Mouse (Mus musculus): ENCODE results near the gene Ing3.

The Ing3 gene

DNA sequence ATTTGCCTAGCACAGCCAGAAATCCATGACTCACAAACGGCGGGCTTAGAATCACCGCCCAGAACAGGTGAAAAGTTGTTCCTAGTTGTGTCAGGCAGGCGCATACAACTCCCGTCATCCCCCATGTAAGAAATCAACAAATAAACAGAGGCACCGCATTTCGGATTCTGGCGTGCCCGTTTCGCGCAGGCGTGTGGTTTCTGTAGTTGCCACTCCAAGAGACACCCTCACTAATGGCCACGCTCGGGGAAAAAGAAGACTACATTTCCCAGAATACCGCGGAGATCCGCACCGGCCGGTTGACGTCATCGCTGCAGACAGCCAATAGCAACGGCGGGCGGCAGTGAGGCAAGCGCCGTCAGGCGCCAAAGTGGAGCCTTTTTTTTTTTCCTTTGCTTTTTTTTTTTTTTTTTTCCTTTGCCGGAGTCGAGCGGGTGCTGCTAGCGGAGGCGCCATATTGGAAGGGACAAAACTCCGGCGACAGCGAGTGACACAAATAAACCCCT is at the start of gene Ing3:
Ing3 (plus strand) TSS at position 346 of the 506 bp plus-strand sequence.
- DNase-seq (ENCODE audit: low read depth, low spot score): peak; percentile 97

- DNase-seq (ENCODE audit: low read depth, low spot score): no peak
Measured at GRCm38 (mm10) chr6:21909720-21910119, 39.7 kb upstream of the Ing3 start.

- no peak for DNase-seq (ENCODE audit: low read depth, low spot score)
Measured at GRCm38 (mm10) chr6:21910804-21911203, 38.6 kb upstream of the Ing3 start.

GRCm38 (mm10) chr6:21916591-21916990 is 32.8 kb upstream of the Ing3 start:
- DNase-seq (ENCODE audit: low read depth, low spot score): no peak

- DNase-seq (ENCODE audit: low read depth, low spot score): no peak
Measured at GRCm38 (mm10) chr6:21924150-21924549, 25.2 kb upstream of the Ing3 start.

GRCm38 (mm10) chr6:21937981-21938635 is 11.3 kb upstream of the Ing3 start:
- DNase-seq (ENCODE audit: low read depth, low spot score): no peak

DNA sequence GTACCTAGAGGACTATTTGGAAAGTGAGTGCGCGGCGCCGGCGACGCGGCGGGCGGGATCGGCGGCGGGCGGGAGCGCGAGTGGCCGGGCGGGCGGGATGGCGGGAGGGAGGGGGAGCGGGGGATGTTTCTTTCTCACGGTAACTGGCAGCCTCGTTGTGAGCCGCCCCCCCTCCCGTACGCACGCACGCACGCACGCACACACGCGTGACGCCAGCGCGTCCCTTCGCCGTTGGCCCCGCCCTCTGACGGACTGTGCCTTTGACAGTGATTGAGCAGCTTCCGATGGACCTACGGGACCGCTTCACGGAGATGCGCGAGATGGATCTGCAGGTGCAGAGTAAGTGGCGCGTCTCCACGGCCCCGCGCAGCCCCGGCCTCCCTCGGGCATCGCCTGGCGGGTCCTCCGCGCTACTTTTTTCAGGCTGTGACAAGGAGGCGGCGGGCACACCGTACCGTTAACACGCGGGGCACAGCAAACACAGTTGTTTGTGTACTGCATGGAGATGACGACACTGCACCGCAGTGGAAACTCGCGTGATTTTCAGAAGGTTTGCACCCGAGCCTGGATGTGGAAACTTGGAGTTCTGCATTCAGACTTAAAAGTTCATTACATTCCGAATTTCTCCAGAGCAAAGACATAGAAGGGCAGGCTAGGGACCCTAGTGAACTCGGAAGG is 539 bp downstream of the Ing3 start:
- peak; percentile 92 for DNase-seq (ENCODE audit: low read depth, low spot score)

GRCm38 (mm10) chr6:21950676-21951075 is 1.3 kb downstream of the Ing3 start:
- DNase-seq (ENCODE audit: low read depth, low spot score): no peak

GRCm38 (mm10) chr6:21955468-21955867 is 6.1 kb downstream of the Ing3 start:
- no peak for DNase-seq (ENCODE audit: low read depth, low spot score)

- DNase-seq (ENCODE audit: low read depth, low spot score): no peak
Measured at GRCm38 (mm10) chr6:21958922-21959321, 9.6 kb downstream of the Ing3 start.

- no peak for DNase-seq (ENCODE audit: low read depth, low spot score)
Measured at GRCm38 (mm10) chr6:21959909-21960308, 10.5 kb downstream of the Ing3 start.

GRCm38 (mm10) chr6:21977532-21977931 is 28.2 kb downstream of the Ing3 start:
- no peak for DNase-seq (ENCODE audit: low read depth, low spot score)

GRCm38 (mm10) chr6:21981114-21981513 is 31.7 kb downstream of the Ing3 start:
- DNase-seq (ENCODE audit: low read depth, low spot score): no peak

DNA sequence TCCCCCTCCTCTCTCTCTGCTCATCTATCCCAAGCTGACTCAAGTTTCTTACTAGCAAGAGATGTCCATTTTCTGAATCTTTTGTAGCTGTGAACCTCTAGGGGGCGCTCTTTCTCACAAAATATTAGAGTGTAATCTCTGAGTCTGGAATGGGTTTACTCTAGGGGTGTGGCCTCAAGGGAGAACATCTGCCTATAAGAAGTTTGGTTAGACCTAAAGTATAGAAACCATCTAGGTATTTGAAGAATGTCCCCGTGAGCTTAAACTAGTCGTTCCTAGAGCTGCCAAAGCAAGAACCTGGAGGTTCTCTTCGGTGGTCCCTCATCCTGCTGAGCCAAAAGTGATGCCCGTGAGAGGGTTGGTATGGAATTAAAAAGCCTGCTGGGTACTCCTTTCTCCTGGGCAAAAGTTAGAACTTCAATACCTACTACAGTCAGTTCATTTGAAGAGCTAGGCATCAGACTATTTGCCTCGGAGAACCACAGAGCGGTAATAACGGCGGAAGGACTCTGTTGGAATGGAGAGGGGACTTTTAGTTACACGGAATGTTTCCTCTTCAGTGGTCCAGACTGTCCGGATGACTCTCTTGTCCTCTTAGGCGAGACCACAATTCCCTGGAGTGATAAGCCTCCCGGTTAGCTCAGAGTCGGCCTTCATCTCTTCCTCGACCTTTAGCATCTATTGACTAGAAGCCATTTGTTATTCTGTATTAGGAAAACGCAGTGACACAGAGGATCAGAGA is 35.8 kb downstream of the Ing3 start:
- peak; percentile 43 for DNase-seq (ENCODE audit: low read depth, low spot score)

DNA sequence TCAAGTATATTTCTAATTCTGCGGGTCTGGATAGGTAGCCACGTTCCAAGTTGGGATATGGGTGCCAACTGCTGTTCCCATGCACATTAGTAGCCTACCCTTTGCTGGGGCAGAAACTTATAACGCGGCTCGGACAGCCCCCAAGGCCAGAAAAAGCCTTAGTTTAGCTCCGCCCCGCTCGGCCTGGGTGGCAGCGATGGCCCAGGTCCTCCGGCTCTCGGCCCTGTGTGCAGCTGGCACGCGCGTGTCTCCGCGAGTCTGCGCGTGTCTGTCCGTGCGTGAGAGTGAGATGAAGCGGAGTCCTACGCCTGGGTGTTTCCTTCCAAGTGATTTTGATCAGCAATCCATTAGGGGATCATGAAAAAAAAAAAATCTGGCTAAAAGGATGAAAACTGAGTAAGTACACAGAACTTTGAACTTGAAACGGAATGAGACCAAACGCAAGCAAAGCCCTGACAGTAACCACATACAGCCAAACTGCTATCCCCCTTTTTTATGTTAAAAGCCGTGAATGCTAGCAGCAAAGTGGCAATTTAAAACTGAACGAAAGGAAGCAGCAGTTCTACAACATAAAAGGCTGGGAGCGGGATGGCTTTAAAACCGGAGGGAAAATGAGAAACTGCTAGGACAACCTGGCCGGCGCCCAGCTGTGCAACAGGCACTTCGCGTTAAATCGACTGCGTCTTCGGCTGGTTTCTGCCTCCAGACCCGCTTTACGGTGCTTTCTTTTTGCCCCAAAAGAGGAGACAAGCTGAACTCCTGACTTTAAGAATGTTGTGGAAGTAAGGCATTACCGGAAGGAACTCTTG is 36.6 kb downstream of the Ing3 start, which contains the start of gene Cped1:
Cped1 (plus strand) TSS at position 185 of the 809 bp plus-strand sequence.
- no peak for DNase-seq (ENCODE audit: low read depth, low spot score)

DNA sequence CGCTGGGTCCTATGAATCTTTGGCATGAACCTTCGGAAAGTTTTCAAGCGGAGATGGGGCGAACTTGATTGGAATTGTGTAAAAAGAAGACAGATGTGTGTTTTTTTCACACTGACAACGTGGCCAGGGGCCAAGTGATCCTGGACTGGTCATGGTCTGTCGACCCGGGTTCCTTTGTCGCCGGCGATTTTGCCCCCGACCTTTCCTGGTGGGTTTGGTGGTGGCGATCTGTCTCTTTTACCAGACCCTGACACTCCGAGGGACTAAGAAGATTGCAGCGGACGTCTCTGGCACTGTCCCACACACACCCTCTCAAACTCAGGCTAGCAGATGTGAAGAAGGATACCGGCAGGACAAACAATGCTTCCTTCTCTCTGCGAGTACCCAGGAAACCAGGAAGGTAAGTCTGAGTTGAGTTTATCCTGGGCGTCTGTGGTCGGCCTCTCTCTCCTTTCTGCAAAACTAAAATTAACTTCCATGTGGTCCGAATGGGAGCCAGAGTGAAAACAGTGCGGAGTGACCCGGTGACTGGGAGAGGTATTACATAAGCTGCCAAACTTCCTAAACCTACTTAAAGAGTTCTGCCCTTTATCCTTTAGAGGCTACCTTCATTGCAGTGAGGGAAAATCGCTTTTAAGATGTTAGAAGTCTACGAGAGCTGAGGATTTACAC is 37.4 kb downstream of the Ing3 start:
- no peak for DNase-seq (ENCODE audit: low read depth, low spot score)

DNA sequence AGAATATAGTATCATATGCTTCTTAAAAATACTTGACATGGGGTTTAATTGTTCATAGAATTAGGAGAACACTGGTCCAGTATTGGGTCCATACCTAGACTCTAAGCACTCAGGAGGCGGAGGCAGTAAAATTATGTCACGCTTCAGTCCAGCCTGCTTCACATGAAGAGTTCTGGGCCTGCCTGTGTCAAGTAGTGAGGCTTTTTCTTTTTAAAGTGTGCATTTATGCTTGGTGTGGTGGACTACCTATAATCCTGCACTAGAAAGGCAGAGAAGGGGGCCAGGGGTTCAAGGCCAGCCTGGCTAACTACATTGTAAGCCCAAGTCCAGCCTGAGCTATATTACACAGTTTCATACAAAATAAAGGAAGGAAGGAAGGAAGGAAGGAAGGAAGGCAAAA is 38.2 kb downstream of the Ing3 start:
- DNase-seq (ENCODE audit: low read depth, low spot score): no peak

DNA sequence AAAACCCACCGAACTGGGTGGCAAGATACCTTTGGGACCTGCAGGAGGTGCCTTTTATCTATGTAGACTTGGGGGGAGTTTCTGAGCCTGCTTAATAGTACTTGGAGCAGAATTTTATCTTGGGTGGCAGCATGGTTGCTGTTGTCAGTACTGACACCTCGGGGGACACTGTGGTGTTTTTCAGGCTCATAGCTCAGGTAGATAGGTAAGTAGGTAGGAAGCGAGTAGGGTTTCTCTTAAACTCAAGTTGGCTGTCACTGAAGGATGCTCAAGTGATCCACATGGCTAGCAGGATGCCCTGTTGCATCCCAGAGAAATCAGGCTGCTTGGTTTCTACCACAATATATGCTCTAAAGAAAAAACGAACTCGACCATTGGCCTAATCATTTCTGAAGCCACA is 38.9 kb downstream of the Ing3 start:
- no peak for DNase-seq (ENCODE audit: low read depth, low spot score)

GRCm38 (mm10) chr6:21989081-21989480 is 39.7 kb downstream of the Ing3 start:
- no peak for DNase-seq (ENCODE audit: low read depth, low spot score)

GRCm38 (mm10) chr6:21990181-21991135 is 41.1 kb downstream of the Ing3 start:
- DNase-seq (ENCODE audit: low read depth, low spot score): no peak
